8 mouse cellular contexts compared by ENCODE assay signal in genomic region chr13:23561531-23561882, GRCm38 (mm10). TPM values are rescaled to one million over a fixed set of nuclear protein-coding genes. Genes with fewer than 3 reads are reported as not detected.
DNase-seq lines count a peak whose midpoint lies in the region; ATAC-seq and TF ChIP-seq lines count a peak whose summit lies in the region.
"Not testable (repeated sequence)": the region's sequence is repeated elsewhere in the genome, so short reads cannot be mapped to it uniquely, and the experiment has no call there.

No protein-coding gene starts in this region.

- TF ChIP-seq CTCF in bone marrow, adult 2 months (IDR thresholded peaks at IDR 0.05; ENCODE audit: control insufficient read depth, insufficient read depth, low read length); hindbrain, postnatal 0 days (IDR thresholded peaks at IDR 0.05; ENCODE audit: low read depth); lung, embryonic 14.5 days (IDR thresholded peaks at IDR 0.05; ENCODE audit: low read depth): not testable (repeated sequence)

- peak overlapping the region; percentile 30 for H3K4me3 ChIP-seq in bone marrow, adult 2 months (replicated peaks; ENCODE audit: control insufficient read depth, low read depth, low read length)
- H3K4me3 ChIP-seq in heart, embryonic 12.5 days: peak overlapping the region; percentile 52
- peak overlapping the region; percentile 44 for H3K4me3 ChIP-seq in hindbrain, postnatal 0 days (ENCODE audit: low read length)
- H3K4me3 ChIP-seq in limb, embryonic 11.5 days (ENCODE audit: low read depth, low read length): peak overlapping the region; percentile 31
- peak overlapping the region; percentile 37 for H3K4me3 ChIP-seq in lung, embryonic 14.5 days (ENCODE audit: low read depth, low read length)
- H3K4me3 ChIP-seq in midbrain, embryonic 16.5 days (ENCODE audit: low read depth, low read length): peak overlapping the region; percentile 47
- H3K4me3 ChIP-seq in stomach, embryonic 16.5 days (replicated peaks; ENCODE audit: low read length): peak overlapping the region; percentile 48

- not testable (repeated sequence) for H3K4me1 ChIP-seq in bone marrow, adult 2 months (ENCODE audit: control insufficient read depth, insufficient read depth, low read length); heart, embryonic 12.5 days (replicated peaks); hindbrain, postnatal 0 days (ENCODE audit: insufficient read depth, low read length); limb, embryonic 11.5 days (ENCODE audit: control insufficient read depth, insufficient read depth, low read length); lung, embryonic 14.5 days (ENCODE audit: insufficient read depth); midbrain, embryonic 16.5 days (ENCODE audit: control insufficient read depth, insufficient read depth, low read length); stomach, embryonic 16.5 days (ENCODE audit: control insufficient read depth, insufficient read depth, low read length)

- H3K9me3 ChIP-seq in heart, embryonic 12.5 days (replicated peaks); hindbrain, postnatal 0 days (ENCODE audit: low read length); limb, embryonic 11.5 days (ENCODE audit: control insufficient read depth, low read length); lung, embryonic 14.5 days (ENCODE audit: low read depth, low read length); midbrain, embryonic 16.5 days (replicated peaks; ENCODE audit: control insufficient read depth, low read length, poor library complexity, severe bottlenecking); stomach, embryonic 16.5 days (replicated peaks; ENCODE audit: control insufficient read depth, low read length): not testable (repeated sequence)

- H3K36me3 ChIP-seq in heart, embryonic 12.5 days; hindbrain, postnatal 0 days (ENCODE audit: insufficient read depth, low read length); limb, embryonic 11.5 days (ENCODE audit: control insufficient read depth, insufficient read depth, low read length); lung, embryonic 14.5 days (ENCODE audit: insufficient read depth); midbrain, embryonic 16.5 days (ENCODE audit: control insufficient read depth, insufficient read depth, low read length); stomach, embryonic 16.5 days (ENCODE audit: control insufficient read depth, insufficient read depth, low read length): not testable (repeated sequence)

- H3K9ac ChIP-seq in heart, embryonic 12.5 days: peak overlapping the region; percentile 73
- H3K9ac ChIP-seq in hindbrain, postnatal 0 days (replicated peaks; ENCODE audit: low read length); limb, embryonic 11.5 days (ENCODE audit: low read length); midbrain, embryonic 16.5 days (ENCODE audit: low read depth, low read length); stomach, embryonic 16.5 days (ENCODE audit: low read length): not testable (repeated sequence)
- H3K9ac ChIP-seq in lung, embryonic 14.5 days: peak overlapping the region; percentile 43; the same call in 1 of the 2 replicates

- ATAC-seq in erythroid progenitor cell, adult 5-6 weeks (replicated peaks; ENCODE audit: low FRiP score, poor library complexity, severe bottlenecking): peak; percentile 53
- not testable (repeated sequence) for ATAC-seq in heart, embryonic 12.5 days (ENCODE audit: insufficient number of reproducible peaks, low FRiP score); hindbrain, postnatal 0 days; limb, embryonic 11.5 days (ENCODE audit: insufficient number of reproducible peaks, low FRiP score, low TSS enrichment, low read depth); lung, embryonic 14.5 days (ENCODE audit: insufficient read depth); midbrain, embryonic 16.5 days; stomach, embryonic 16.5 days (ENCODE audit: insufficient read depth, low FRiP score)

- TF ChIP-seq POLR2A in bone marrow, adult 2 months (IDR thresholded peaks at IDR 0.05; ENCODE audit: borderline replicate concordance, control insufficient read depth, low read depth, low read length): not testable (repeated sequence)

- H3K27me3 ChIP-seq in heart, embryonic 12.5 days (replicated peaks); hindbrain, postnatal 0 days (ENCODE audit: insufficient read depth, low read length); limb, embryonic 11.5 days (ENCODE audit: control insufficient read depth, insufficient read depth, low read length); lung, embryonic 14.5 days (ENCODE audit: insufficient read depth, low read length); midbrain, embryonic 16.5 days (ENCODE audit: control insufficient read depth, insufficient read depth, low read depth, low read length); stomach, embryonic 16.5 days (ENCODE audit: control insufficient read depth, insufficient read depth, low read length): not testable (repeated sequence)

- H3K27ac ChIP-seq in bone marrow, adult 2 months (ENCODE audit: control insufficient read depth, insufficient read depth, low read depth, low read length, poor library complexity): peak overlapping the region; percentile 95; the same call in 1 of the 2 replicates
- peak overlapping the region; percentile 98 for H3K27ac ChIP-seq in heart, embryonic 12.5 days (ENCODE audit: poor library complexity, severe bottlenecking)
- H3K27ac ChIP-seq in hindbrain, postnatal 0 days: peak overlapping the region; percentile 95; the same call in 1 of the 2 replicates
- peak overlapping the region; percentile 96 for H3K27ac ChIP-seq in limb, embryonic 11.5 days (replicated peaks; ENCODE audit: low read depth, low read length)
- H3K27ac ChIP-seq in lung, embryonic 14.5 days (ENCODE audit: low read depth): peak overlapping the region; percentile 97
- peak overlapping the region; percentile 98 for H3K27ac ChIP-seq in midbrain, embryonic 16.5 days (ENCODE audit: low read length)
- peak overlapping the region; percentile 97; the same call in 1 of the 2 replicates for H3K27ac ChIP-seq in stomach, embryonic 16.5 days (ENCODE audit: low read length)

- H3K4me2 ChIP-seq in heart, embryonic 12.5 days: peak overlapping the region; percentile 78
- H3K4me2 ChIP-seq in hindbrain, postnatal 0 days (ENCODE audit: low read depth, low read length): peak overlapping the region; percentile 86; the same call in 1 of the 2 replicates
- H3K4me2 ChIP-seq in limb, embryonic 11.5 days (ENCODE audit: low read depth, severe bottlenecking): peak overlapping the region; percentile 54
- peak overlapping the region; percentile 72 for H3K4me2 ChIP-seq in lung, embryonic 14.5 days
- peak overlapping the region; percentile 85 for H3K4me2 ChIP-seq in midbrain, embryonic 16.5 days (ENCODE audit: low read length)
- peak overlapping the region; percentile 72; the same call in 1 of the 2 replicates for H3K4me2 ChIP-seq in stomach, embryonic 16.5 days (ENCODE audit: low read depth, low read length)

- DNase-seq in hindbrain, postnatal 0 days (ENCODE audit: low spot score); limb, embryonic 11.5 days (ENCODE audit: low spot score); lung, embryonic 14.5 days: not testable (repeated sequence)

- WGBS in bone marrow, adult 2 months: 0% methylated on average over 2 of the region's 5 CpGs
- WGBS in heart, embryonic 12.5 days: 0% methylated on average over 2 of the region's 5 CpGs
- 0% methylated on average over 2 of the region's 5 CpGs for WGBS in hindbrain, postnatal 0 days
- WGBS in limb, embryonic 11.5 days: 0% methylated on average over 2 of the region's 5 CpGs
- 0% methylated on average over 2 of the region's 5 CpGs for WGBS in lung, embryonic 14.5 days
- WGBS in midbrain, embryonic 16.5 days: 0% methylated on average over 2 of the region's 5 CpGs
- 0% methylated on average over 2 of the region's 5 CpGs for WGBS in stomach, embryonic 16.5 days

RNA-seq across cellular contexts. Expression of gene Hist1h3e, which starts 0.7 kb away (rescaled TPM):
- 5.3 and 12.9 TPM in 2 replicates for polyA plus RNA-seq in bone marrow, adult 2 months (2011; ENCODE audit: insufficient read depth, insufficient read length, low replicate concordance, missing spikeins)
- total RNA-seq in erythroid progenitor cell, adult 5-6 weeks (2015; ENCODE audit: low replicate concordance): 238 and 264 TPM in 2 replicates
- 387 and 422 TPM in 2 replicates for total RNA-seq in erythroid progenitor cell, adult 5-6 weeks (2017; ENCODE audit: low replicate concordance)
- polyA plus RNA-seq in heart, embryonic 12.5 days (2016; fragmentation: Nextera tagmentation; extraction: Ambion mirVana): 1.7 and 2.1 TPM in 2 replicates
- total RNA-seq in hindbrain, postnatal 0 days (2014; rRNA removed): 528 and 734 TPM in 2 replicates
- 1.3 and 2.8 TPM in 2 replicates for polyA plus RNA-seq in hindbrain, postnatal 0 days (2015; fragmentation: Nextera tagmentation; extraction: Ambion mirVana)
- 9.6 and 9.8 TPM in 2 replicates for polyA plus RNA-seq in limb, embryonic 11.5 days (2014; fragmentation: Nextera tagmentation; extraction: Ambion mirVana)
- 8.2 and 10.6 TPM in 2 replicates for polyA plus RNA-seq in lung, embryonic 14.5 days (2014; fragmentation: Nextera tagmentation; extraction: Ambion mirVana)
- 1.0 and 1.4 TPM in 2 replicates for polyA plus RNA-seq in midbrain, embryonic 16.5 days (2015; fragmentation: Nextera tagmentation; extraction: Ambion mirVana)
- 2.8 and 3.6 TPM in 2 replicates for polyA plus RNA-seq in stomach, embryonic 16.5 days (2015; fragmentation: Nextera tagmentation; extraction: Ambion mirVana)

RNA-seq across cellular contexts. Expression of gene Hist1h1d, which starts 8.4 kb away (rescaled TPM):
- 9.7 and 12.7 TPM in 2 replicates for polyA plus RNA-seq in bone marrow, adult 2 months (2011; ENCODE audit: insufficient read depth, insufficient read length, low replicate concordance, missing spikeins)
- total RNA-seq in erythroid progenitor cell, adult 5-6 weeks (2015; ENCODE audit: low replicate concordance): 59.1 and 59.8 TPM in 2 replicates
- 587 and 674 TPM in 2 replicates for total RNA-seq in erythroid progenitor cell, adult 5-6 weeks (2017; ENCODE audit: low replicate concordance)
- 0.21 and 0.26 TPM in 2 replicates for polyA plus RNA-seq in heart, embryonic 12.5 days (2016; fragmentation: Nextera tagmentation; extraction: Ambion mirVana)
- 49.4 and 53.4 TPM in 2 replicates for total RNA-seq in hindbrain, postnatal 0 days (2014; rRNA removed)
- polyA plus RNA-seq in hindbrain, postnatal 0 days (2015; fragmentation: Nextera tagmentation; extraction: Ambion mirVana): 0.18 and 0.25 TPM in 2 replicates
- polyA plus RNA-seq in limb, embryonic 11.5 days (2014; fragmentation: Nextera tagmentation; extraction: Ambion mirVana): 0.54 and 0.56 TPM in 2 replicates
- polyA plus RNA-seq in lung, embryonic 14.5 days (2014; fragmentation: Nextera tagmentation; extraction: Ambion mirVana): 0.87 and 0.99 TPM in 2 replicates
- 0.07 TPM in 1 of 2 replicates, not detected in the other for polyA plus RNA-seq in midbrain, embryonic 16.5 days (2015; fragmentation: Nextera tagmentation; extraction: Ambion mirVana)
- 0.67 and 0.93 TPM in 2 replicates for polyA plus RNA-seq in stomach, embryonic 16.5 days (2015; fragmentation: Nextera tagmentation; extraction: Ambion mirVana)

RNA-seq across cellular contexts. Expression of gene Hist1h2ae, which starts 9.5 kb away (rescaled TPM):
- 12.5 and 23.9 TPM in 2 replicates for polyA plus RNA-seq in bone marrow, adult 2 months (2011; ENCODE audit: insufficient read depth, insufficient read length, low replicate concordance, missing spikeins)
- 4.2 and 33.5 TPM in 2 replicates for total RNA-seq in erythroid progenitor cell, adult 5-6 weeks (2015; ENCODE audit: low replicate concordance)
- 1,390 and 1,464 TPM in 2 replicates for total RNA-seq in erythroid progenitor cell, adult 5-6 weeks (2017; ENCODE audit: low replicate concordance)
- polyA plus RNA-seq in heart, embryonic 12.5 days (2016; fragmentation: Nextera tagmentation; extraction: Ambion mirVana): 40.3 and 45.8 TPM in 2 replicates
- total RNA-seq in hindbrain, postnatal 0 days (2014; rRNA removed): 221 and 249 TPM in 2 replicates
- polyA plus RNA-seq in hindbrain, postnatal 0 days (2015; fragmentation: Nextera tagmentation; extraction: Ambion mirVana): 12.2 and 13.8 TPM in 2 replicates
- 98.4 and 102 TPM in 2 replicates for polyA plus RNA-seq in limb, embryonic 11.5 days (2014; fragmentation: Nextera tagmentation; extraction: Ambion mirVana)
- polyA plus RNA-seq in lung, embryonic 14.5 days (2014; fragmentation: Nextera tagmentation; extraction: Ambion mirVana): 164 and 166 TPM in 2 replicates
- 7.7 and 11.6 TPM in 2 replicates for polyA plus RNA-seq in midbrain, embryonic 16.5 days (2015; fragmentation: Nextera tagmentation; extraction: Ambion mirVana)
- polyA plus RNA-seq in stomach, embryonic 16.5 days (2015; fragmentation: Nextera tagmentation; extraction: Ambion mirVana): 34.0 and 56.1 TPM in 2 replicates

RNA-seq across cellular contexts. Expression of gene Hist1h2bg, which starts 9.7 kb away (rescaled TPM):
- polyA plus RNA-seq in bone marrow, adult 2 months (2011; ENCODE audit: insufficient read depth, insufficient read length, low replicate concordance, missing spikeins): 65.5 and 109 TPM in 2 replicates
- 851 and 976 TPM in 2 replicates for total RNA-seq in erythroid progenitor cell, adult 5-6 weeks (2015; ENCODE audit: low replicate concordance)
- 2,677 and 3,057 TPM in 2 replicates for total RNA-seq in erythroid progenitor cell, adult 5-6 weeks (2017; ENCODE audit: low replicate concordance)
- polyA plus RNA-seq in heart, embryonic 12.5 days (2016; fragmentation: Nextera tagmentation; extraction: Ambion mirVana): 4.5 and 4.8 TPM in 2 replicates
- 1,151 and 1,635 TPM in 2 replicates for total RNA-seq in hindbrain, postnatal 0 days (2014; rRNA removed)
- 2.6 and 5.2 TPM in 2 replicates for polyA plus RNA-seq in hindbrain, postnatal 0 days (2015; fragmentation: Nextera tagmentation; extraction: Ambion mirVana)
- polyA plus RNA-seq in limb, embryonic 11.5 days (2014; fragmentation: Nextera tagmentation; extraction: Ambion mirVana): 8.2 and 10.0 TPM in 2 replicates
- polyA plus RNA-seq in lung, embryonic 14.5 days (2014; fragmentation: Nextera tagmentation; extraction: Ambion mirVana): 14.9 TPM in 2 replicates
- polyA plus RNA-seq in midbrain, embryonic 16.5 days (2015; fragmentation: Nextera tagmentation; extraction: Ambion mirVana): 0.36 and 0.86 TPM in 2 replicates
- 16.8 and 17.5 TPM in 2 replicates for polyA plus RNA-seq in stomach, embryonic 16.5 days (2015; fragmentation: Nextera tagmentation; extraction: Ambion mirVana)

RNA-seq across cellular contexts. Expression of gene Hist1h4f, which starts 10.1 kb away (rescaled TPM):
- polyA plus RNA-seq in bone marrow, adult 2 months (2011; ENCODE audit: insufficient read depth, insufficient read length, low replicate concordance, missing spikeins): 114 and 284 TPM in 2 replicates
- total RNA-seq in erythroid progenitor cell, adult 5-6 weeks (2015; ENCODE audit: low replicate concordance): 838 and 1,105 TPM in 2 replicates
- total RNA-seq in erythroid progenitor cell, adult 5-6 weeks (2017; ENCODE audit: low replicate concordance): 7,675 and 12,079 TPM in 2 replicates
- polyA plus RNA-seq in heart, embryonic 12.5 days (2016; fragmentation: Nextera tagmentation; extraction: Ambion mirVana): 0.95 TPM in 1 of 2 replicates, not detected in the other
- total RNA-seq in hindbrain, postnatal 0 days (2014; rRNA removed): 1,844 and 2,344 TPM in 2 replicates
- polyA plus RNA-seq in hindbrain, postnatal 0 days (2015; fragmentation: Nextera tagmentation; extraction: Ambion mirVana): 0.89 TPM in 1 of 2 replicates, not detected in the other
- 0.67 and 2.3 TPM in 2 replicates for polyA plus RNA-seq in limb, embryonic 11.5 days (2014; fragmentation: Nextera tagmentation; extraction: Ambion mirVana)
- polyA plus RNA-seq in lung, embryonic 14.5 days (2014; fragmentation: Nextera tagmentation; extraction: Ambion mirVana): 1.4 and 2.7 TPM in 2 replicates
- not detected in 2 replicates for polyA plus RNA-seq in midbrain, embryonic 16.5 days (2015; fragmentation: Nextera tagmentation; extraction: Ambion mirVana)
- 1.6 TPM in 1 of 2 replicates, not detected in the other for polyA plus RNA-seq in stomach, embryonic 16.5 days (2015; fragmentation: Nextera tagmentation; extraction: Ambion mirVana)
